Mouse (Mus musculus) limb, embryonic 13.5 days (tissue): ENCODE data around the gene BC107364. TPM values are rescaled to one million over a fixed set of nuclear protein-coding genes. Genes with fewer than 3 reads are reported as not detected.
"Not testable (repeated sequence)": the region's sequence is repeated elsewhere in the genome, so short reads cannot be mapped to it uniquely, and the experiment has no call there.

Experiments
- ATAC-seq: fragments of 200-750 bp; cut with Nextera tagmentation; 2 replicates; pipeline ENCODE4 v1.8.0; 2017; ENCODE audit warnings: low read depth, moderate number of reproducible peaks, moderate TSS enrichment; ENCODE audit not compliant: low FRiP score
- H3K27ac ChIP-seq: fragments of 300-500 bp; sonication (generic); 2 replicates; pipeline ENCODE4 v1.5.1; 2015; ENCODE audit warnings: inconsistent platforms, mild to moderate bottlenecking, moderate library complexity
- H3K27me3 ChIP-seq: fragments of 300-500 bp; sonication (generic); 2 replicates; pipeline ENCODE4 v1.6.1; 2015; ENCODE audit warnings: mild to moderate bottlenecking, inconsistent platforms
- H3K36me3 ChIP-seq: fragments of 300-500 bp; sonication (generic); 2 replicates; pipeline ENCODE4 v1.6.1; 2015; ENCODE audit warnings: inconsistent platforms, mild to moderate bottlenecking, moderate library complexity
- H3K4me1 ChIP-seq: fragments of 300-500 bp; sonication (generic); 2 replicates; pipeline ENCODE4 v1.6.1; 2015; ENCODE audit warnings: inconsistent platforms
- H3K4me2 ChIP-seq: fragments of 300-500 bp; sonication (generic); replicated peaks from 2 replicates; pipeline ENCODE4 v1.6.1; 2015; ENCODE audit warnings: inconsistent platforms, mild to moderate bottlenecking, moderate library complexity
- H3K4me3 ChIP-seq: fragments of 300-500 bp; sonication (generic); 2 replicates; pipeline ENCODE4 v1.5.1; 2015; ENCODE audit warnings: moderate library complexity, mild to moderate bottlenecking, inconsistent platforms
- H3K9ac ChIP-seq: fragments of 300-500 bp; sonication (generic); 2 replicates; pipeline ENCODE4 v1.6.1; 2015; ENCODE audit warnings: mild to moderate bottlenecking, inconsistent platforms
- H3K9me3 ChIP-seq: fragments of 300-500 bp; sonication (generic); 2 replicates; pipeline ENCODE4 v1.6.1; 2016; ENCODE audit warnings: inconsistent platforms
- WGBS: fragments of 180-500 bp; shearing (Covaris S2); methylation state at CpG from one replicate; pipeline ENCODE4 v1.1.7; 2015; 5-methylcytosine and 5-hydroxymethylcytosine counted together
- polyA plus RNA-seq: library from polyadenylated mRNA; unstranded; fragments of >200 nt; fragmentation: Nextera tagmentation; extraction: Ambion mirVana; gene quantifications from 2 replicates; pipeline ENCODE4 v1.2.1, GENCODE M21; 2015

Gene BC107364
- polyA plus RNA-seq, 1 experiment from 2014 or later = not detected

- H3K4me1 ChIP-seq = peaks cover 11% of the 10 kb centered on the region; the same call in 1 of the 2 replicates
- not testable (repeated sequence) for H3K9ac ChIP-seq, ATAC-seq, H3K9me3 ChIP-seq, H3K27ac ChIP-seq, H3K4me2 ChIP-seq, H3K4me3 ChIP-seq, H3K36me3 ChIP-seq
- H3K27me3 ChIP-seq = peaks cover 16% of the 10 kb centered on the region; the same call in 1 of the 2 replicates
- WGBS = 50% methylated on average over 7 of the region's 7 CpGs
These were observed 30.9 kb upstream of the BC107364 start for GRCm38 (mm10) chr3:96483044-96483443.

GRCm38 (mm10) chr3:96482451-96482850 lies 30.3 kb upstream of the BC107364 start:
- no peak overlapping the region for H3K27ac ChIP-seq
- ATAC-seq = no peak
- H3K4me1 ChIP-seq = peaks cover 10% of the 10 kb centered on the region; the same call in 1 of the 2 replicates
- 88% methylated on average over 13 of the region's 13 CpGs for WGBS
- no peak overlapping the region for H3K9ac ChIP-seq
- H3K9me3 ChIP-seq = no peaks in the 10 kb centered on the region
- no peaks in the 10 kb centered on the region for H3K36me3 ChIP-seq
- no peak overlapping the region for H3K4me2 ChIP-seq
- H3K27me3 ChIP-seq = peaks cover 22% of the 10 kb centered on the region
- H3K4me3 ChIP-seq = no peak overlapping the region

- Histone ChIP-seq H3K9me3 (no peaks in the 10 kb centered on the region), H3K9ac (no peak overlapping the region), H3K36me3 (no peaks in the 10 kb centered on the region), H3K4me3 (no peak overlapping the region), H3K4me2 (no peak overlapping the region), H3K27ac (no peak overlapping the region), H3K4me1 (peaks cover 5% of the 10 kb centered on the region; the same call in 1 of the 2 replicates), H3K27me3 (peaks cover 27% of the 10 kb centered on the region)
- no peak for ATAC-seq
- WGBS = 89% methylated on average over 3 of the region's 3 CpGs
These were observed 29.8 kb upstream of the BC107364 start for GRCm38 (mm10) chr3:96481856-96482255.

- Histone ChIP-seq H3K27me3 (peaks cover 36% of the 10 kb centered on the region), H3K4me1 (peaks cover 5% of the 10 kb centered on the region; the same call in 1 of the 2 replicates), H3K4me3 (no peak overlapping the region), H3K9ac (no peak overlapping the region), H3K9me3 (no peaks in the 10 kb centered on the region), H3K4me2 (no peak overlapping the region), H3K27ac (no peak overlapping the region), H3K36me3 (no peaks in the 10 kb centered on the region)
- no peak for ATAC-seq
- WGBS = 87% methylated on average over 4 of the region's 4 CpGs
These were observed 28.7 kb upstream of the BC107364 start for GRCm38 (mm10) chr3:96480684-96481270.

GRCm38 (mm10) chr3:96479249-96479648 lies 27.1 kb upstream of the BC107364 start:
- no peak overlapping the region for H3K9ac ChIP-seq
- H3K4me2 ChIP-seq = no peak overlapping the region
- no peak overlapping the region for H3K27ac ChIP-seq
- H3K9me3 ChIP-seq = no peaks in the 10 kb centered on the region
- WGBS = 28% methylated on average over 3 of the region's 3 CpGs
- no peak for ATAC-seq
- no peaks in the 10 kb centered on the region for H3K36me3 ChIP-seq
- no peak overlapping the region for H3K4me3 ChIP-seq
- peaks cover 46% of the 10 kb centered on the region for H3K27me3 ChIP-seq
- H3K4me1 ChIP-seq = peaks cover 9% of the 10 kb centered on the region

GRCm38 (mm10) chr3:96477558-96477957 lies 25.5 kb upstream of the BC107364 start:
- no peak for ATAC-seq
- peaks cover 9% of the 10 kb centered on the region for H3K4me1 ChIP-seq
- no peaks in the 10 kb centered on the region for H3K36me3 ChIP-seq
- H3K27ac ChIP-seq = no peak overlapping the region
- peaks cover 53% of the 10 kb centered on the region for H3K27me3 ChIP-seq
- 59% methylated on average over 6 of the region's 6 CpGs for WGBS
- no peaks in the 10 kb centered on the region for H3K9me3 ChIP-seq
- no peak overlapping the region for H3K4me2 ChIP-seq
- no peak overlapping the region for H3K4me3 ChIP-seq
- no peak overlapping the region for H3K9ac ChIP-seq

GRCm38 (mm10) chr3:96477084-96477483 lies 25.0 kb upstream of the BC107364 start:
- Histone ChIP-seq H3K4me1 (peaks cover 9% of the 10 kb centered on the region), H3K27me3 (peaks cover 53% of the 10 kb centered on the region), H3K9me3 (no peaks in the 10 kb centered on the region), H3K4me3 (no peak overlapping the region), H3K4me2 (no peak overlapping the region), H3K27ac (no peak overlapping the region), H3K36me3 (no peaks in the 10 kb centered on the region), H3K9ac (no peak overlapping the region)
- WGBS = 53% methylated on average over 3 of the region's 3 CpGs
- no peak for ATAC-seq

- Histone ChIP-seq H3K4me3 (peak overlapping the region; percentile 43), H3K4me1 (peaks cover 9% of the 10 kb centered on the region), H3K27me3 (peaks cover 61% of the 10 kb centered on the region), H3K9ac (peak overlapping the region; percentile 60), H3K9me3 (no peaks in the 10 kb centered on the region), H3K27ac (no peak overlapping the region), H3K4me2 (peak overlapping the region; percentile 79), H3K36me3 (no peaks in the 10 kb centered on the region)
- ATAC-seq = 0 out of 2 replicates have a peak, but pooled peaks have one; percentile 24
- WGBS = 2% methylated on average over 44 of the region's 44 CpGs
These were observed 23.0 kb upstream of the BC107364 start for GRCm38 (mm10) chr3:96474909-96475655.

GRCm38 (mm10) chr3:96473556-96473955 lies 21.4 kb upstream of the BC107364 start:
- H3K4me3 ChIP-seq, H3K9ac ChIP-seq, H3K4me2 ChIP-seq, H3K9me3 ChIP-seq, H3K4me1 ChIP-seq, H3K27ac ChIP-seq, H3K36me3 ChIP-seq, ATAC-seq: not testable (repeated sequence)
- 62% methylated on average over 3 of the region's 3 CpGs for WGBS
- H3K27me3 ChIP-seq = peaks cover 66% of the 10 kb centered on the region

- H3K9me3 ChIP-seq = no peaks in the 10 kb centered on the region
- 73% methylated on average over 5 of the region's 5 CpGs for WGBS
- peaks cover 52% of the 10 kb centered on the region for H3K27me3 ChIP-seq
- no peak for ATAC-seq
- no peak overlapping the region for H3K9ac ChIP-seq
- H3K4me3 ChIP-seq = no peak overlapping the region
- no peaks in the 10 kb centered on the region for H3K36me3 ChIP-seq
- no peak overlapping the region for H3K4me2 ChIP-seq
- H3K4me1 ChIP-seq = peaks cover 9% of the 10 kb centered on the region
- H3K27ac ChIP-seq = no peak overlapping the region
These were observed 20.0 kb upstream of the BC107364 start for GRCm38 (mm10) chr3:96472066-96472465.

- Histone ChIP-seq H3K27ac (no peak overlapping the region), H3K4me3 (no peak overlapping the region), H3K4me1 (peaks cover 11% of the 10 kb centered on the region), H3K36me3 (no peaks in the 10 kb centered on the region), H3K9me3 (no peaks in the 10 kb centered on the region), H3K9ac (no peak overlapping the region), H3K27me3 (peaks cover 32% of the 10 kb centered on the region), H3K4me2 (no peak overlapping the region)
- ATAC-seq = no peak
- WGBS = 85% methylated on average over 3 of the region's 3 CpGs
These were observed 17.5 kb upstream of the BC107364 start for GRCm38 (mm10) chr3:96469626-96470025.

- H3K27ac ChIP-seq, H3K4me3 ChIP-seq, H3K4me2 ChIP-seq, H3K9me3 ChIP-seq, H3K9ac ChIP-seq, ATAC-seq, H3K36me3 ChIP-seq: not testable (repeated sequence)
- Histone ChIP-seq H3K27me3 (peaks cover 29% of the 10 kb centered on the region), H3K4me1 (peaks cover 15% of the 10 kb centered on the region)
- 96% methylated on average over 3 of the region's 3 CpGs for WGBS
These were observed 16.2 kb upstream of the BC107364 start for GRCm38 (mm10) chr3:96468335-96468734.
